Mouse (Mus musculus) layer of hippocampus, postnatal 25 days (tissue): ENCODE data around the gene Fam234a. TPM values are rescaled to one million over a fixed set of nuclear protein-coding genes. Genes with fewer than 3 reads are reported as not detected.
"Not testable (repeated sequence)": the region's sequence is repeated elsewhere in the genome, so short reads cannot be mapped to it uniquely, and the experiment has no call there.

Experiments used
- DNase-seq, 2 experiments: peaks; one replicate each; pipeline ENCODE4 v3.0.0; 2022; ENCODE audit warnings: mixed read lengths in 2 of 2, low spot score in 1 of 2; ENCODE audit errors: extremely low spot score in 1 of 2
- total RNA-seq, 2 experiments: library from RNA; stranded (reverse); gene quantifications; 2 replicates each; pipeline ENCODE4 v1.2.3; 2021

Fam234a gene
- total RNA-seq = 10 to 100 TPM; 16.1 to 17.5 TPM

DNA sequence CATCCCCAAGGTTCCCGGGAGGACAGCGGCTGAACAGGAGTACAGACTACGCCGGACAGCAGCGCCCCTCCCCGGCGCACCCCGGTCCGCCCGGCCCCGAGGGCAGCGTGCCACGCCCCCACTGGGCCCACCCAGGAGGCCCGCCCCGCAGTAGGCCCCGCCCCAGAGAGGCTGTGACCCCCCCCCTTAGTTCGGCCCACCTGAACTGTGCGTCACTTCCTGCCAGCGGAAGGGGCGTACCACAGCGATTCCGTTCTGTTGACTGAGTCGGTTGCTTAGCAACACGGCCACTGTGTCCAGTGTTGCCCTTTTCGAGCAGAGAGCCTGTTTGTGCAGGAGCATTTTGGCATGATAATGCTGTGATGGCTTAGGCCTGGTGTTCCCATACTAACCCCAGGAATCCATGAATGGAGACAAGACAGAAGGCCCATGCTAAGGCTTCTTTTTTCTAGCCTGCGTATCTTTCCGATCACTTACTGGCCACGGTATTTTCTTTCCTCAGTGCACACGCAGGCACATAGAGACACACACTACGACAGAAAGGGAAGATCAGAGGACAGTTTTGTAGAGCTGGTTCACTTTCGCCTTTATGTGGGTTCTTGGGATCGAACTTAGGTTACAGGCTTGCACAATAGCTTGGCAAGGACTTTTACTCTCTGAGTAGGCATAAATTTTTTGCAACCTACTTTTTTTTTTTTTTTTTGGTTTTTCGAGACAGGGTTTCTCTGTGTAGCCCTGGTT, at the start of gene Fam234a:
TSS of gene Fam234a (minus strand) at position 142 of the 741 bp plus-strand sequence.
- peak; percentile 69 to 75 for DNase-seq

DNA sequence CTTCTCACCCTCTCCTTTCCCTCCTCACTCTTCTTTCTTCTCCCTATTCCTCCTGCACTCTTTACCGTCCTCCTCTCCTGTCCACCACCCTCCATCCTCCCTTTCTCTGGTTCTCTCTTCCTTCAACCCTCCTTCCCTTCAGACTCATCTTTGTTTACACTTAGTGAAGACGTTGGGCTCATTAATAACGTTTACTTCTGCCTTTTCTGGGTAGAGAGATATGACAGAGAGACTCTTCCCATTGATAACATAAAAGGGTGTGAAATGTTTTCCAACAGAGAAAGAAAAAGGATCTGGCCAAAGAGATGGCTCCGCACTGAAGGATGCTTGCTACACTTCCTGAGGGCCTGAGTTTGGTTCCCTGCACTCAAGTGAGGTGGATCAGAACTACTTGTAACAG, 45.4 kb upstream of the Fam234a start:
- DNase-seq = no peak

DNA sequence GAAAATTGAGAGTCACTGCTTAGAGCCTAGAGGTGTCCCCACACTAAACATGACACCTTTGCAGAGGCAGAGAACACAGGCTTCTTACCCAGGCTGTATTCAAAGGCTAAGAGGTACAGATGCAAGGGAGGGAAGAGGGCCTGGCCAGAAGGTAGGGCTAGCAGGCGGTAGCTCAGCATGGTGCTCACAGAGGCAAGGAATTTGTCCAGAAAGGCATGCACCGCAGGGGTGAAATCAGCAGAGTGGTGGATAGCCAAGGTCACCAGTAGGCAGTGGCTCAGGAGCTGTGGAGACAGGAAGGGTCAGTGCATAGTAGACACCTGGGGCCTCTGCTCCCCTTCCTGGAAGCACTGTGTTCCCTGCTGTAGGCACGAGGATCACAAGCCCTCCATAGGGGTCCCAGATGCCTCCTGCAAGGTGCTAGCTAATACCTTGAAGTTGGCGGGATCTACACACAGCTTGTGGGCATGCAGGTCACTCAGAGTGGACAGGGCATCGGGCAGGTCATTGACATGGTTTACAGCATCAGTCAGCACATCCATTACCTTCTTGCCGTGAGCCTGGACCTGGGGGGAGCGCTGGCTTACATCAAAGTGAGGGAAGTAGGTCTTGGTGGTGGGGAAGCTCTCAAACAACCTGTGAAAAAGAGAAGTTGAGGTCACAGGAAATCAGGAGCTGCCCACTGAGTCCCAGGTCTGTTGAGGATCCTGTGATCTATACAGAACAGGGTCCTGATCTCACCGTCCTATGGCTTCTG, 42.3 kb upstream of the Fam234a start:
- DNase-seq = no peak

DNA sequence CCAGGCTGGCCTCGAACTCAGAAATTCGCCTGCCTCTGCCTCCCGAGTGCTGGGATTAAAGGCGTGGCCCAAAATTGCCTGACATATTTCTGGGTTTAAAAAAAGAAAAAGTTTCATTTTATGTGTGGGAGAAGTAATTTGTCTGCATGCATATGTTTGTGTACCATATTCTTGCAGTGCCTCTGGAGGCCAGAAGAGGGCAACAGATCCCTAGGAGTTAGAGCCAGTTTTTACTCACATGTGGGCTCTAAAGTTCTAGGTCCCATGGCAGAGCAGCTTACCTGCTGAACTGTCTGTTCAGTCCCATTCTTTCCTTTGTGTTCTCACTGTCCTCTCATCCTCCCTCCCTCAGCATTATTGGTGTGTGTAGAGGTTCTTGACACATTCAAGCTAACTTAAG, 32.7 kb upstream of the Fam234a start:
- DNase-seq = peak in 1 of 2 experiments; percentile 24

DNA sequence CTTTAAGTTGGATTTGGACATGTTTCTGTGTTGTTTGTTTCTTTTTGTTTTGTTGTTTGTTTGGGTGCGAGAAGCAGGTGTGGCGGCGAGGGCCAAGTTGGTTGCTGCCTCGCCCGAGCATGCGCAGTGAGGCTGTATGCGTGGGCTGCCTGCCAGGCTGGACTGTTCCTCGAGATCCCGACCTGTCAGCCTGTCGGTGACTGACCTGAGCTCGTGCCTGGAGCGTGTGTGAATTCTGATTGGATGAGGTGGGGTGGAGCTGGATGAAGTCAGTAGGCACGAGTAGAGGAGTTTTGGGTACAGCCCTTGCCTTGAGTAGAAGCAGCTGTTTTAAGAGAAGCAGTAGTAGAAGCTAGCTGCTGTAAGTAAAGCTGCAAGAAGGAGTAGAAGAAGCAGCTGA, 31.9 kb upstream of the Fam234a start:
- no peak for DNase-seq

DNA sequence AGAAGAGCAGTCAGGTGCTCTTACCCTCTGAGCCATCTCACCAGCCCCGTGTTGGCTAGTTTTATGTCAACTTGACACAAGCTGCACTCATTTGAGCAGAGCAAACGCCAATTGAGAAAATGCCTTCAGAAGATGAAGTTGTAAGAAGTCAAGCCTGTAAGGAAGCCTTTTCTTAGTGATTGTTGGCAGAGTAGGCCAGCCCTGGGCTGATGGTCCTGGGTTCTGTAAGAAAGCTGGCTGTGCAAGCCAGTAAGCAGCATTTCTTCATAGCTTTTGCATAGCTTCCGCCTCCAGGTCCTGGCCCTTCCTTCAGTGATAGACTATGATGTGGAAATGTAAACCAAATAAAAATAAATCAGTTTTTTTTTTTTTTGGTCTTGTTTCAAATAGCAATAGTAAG, 28.5 kb upstream of the Fam234a start:
- DNase-seq = no peak

DNA sequence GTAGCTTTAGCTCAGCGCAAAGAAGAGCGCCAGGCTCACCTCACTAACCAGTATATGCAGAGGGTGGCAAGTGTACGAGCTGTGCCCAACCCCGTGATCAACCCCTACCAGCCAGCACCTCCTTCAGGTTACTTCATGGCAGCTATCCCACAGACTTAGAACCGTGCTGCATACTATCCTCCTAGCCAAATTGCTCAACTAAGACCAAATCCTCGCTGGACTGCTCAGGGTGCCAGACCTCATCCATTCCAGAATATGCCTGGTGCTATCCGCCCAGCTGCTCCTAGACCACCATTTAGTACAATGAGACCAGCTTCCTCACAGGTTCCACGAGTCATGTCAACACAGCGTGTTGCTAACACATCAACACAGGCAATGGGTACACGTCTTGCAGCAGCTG, 25.5 kb upstream of the Fam234a start:
- DNase-seq = not testable (repeated sequence)

DNA sequence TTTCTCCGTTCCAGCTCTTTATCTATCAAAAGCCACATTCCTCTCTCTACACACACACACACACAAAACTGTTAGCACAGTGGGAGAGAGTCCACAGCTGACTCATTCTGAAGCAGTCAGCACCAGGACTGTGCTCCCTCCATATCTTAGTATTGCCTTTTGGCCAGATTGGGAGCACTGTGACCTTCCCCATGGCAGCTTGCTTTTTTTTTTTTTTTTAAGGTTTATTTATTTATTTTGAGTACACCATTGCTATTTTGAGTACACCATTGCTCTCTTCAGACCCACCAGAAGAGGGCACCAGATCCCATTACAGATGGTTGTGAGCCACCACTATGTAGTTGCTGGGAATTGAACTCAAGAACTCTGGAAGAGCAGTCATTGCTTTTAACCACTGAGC, 24.8 kb upstream of the Fam234a start:
- DNase-seq = no peak

DNA sequence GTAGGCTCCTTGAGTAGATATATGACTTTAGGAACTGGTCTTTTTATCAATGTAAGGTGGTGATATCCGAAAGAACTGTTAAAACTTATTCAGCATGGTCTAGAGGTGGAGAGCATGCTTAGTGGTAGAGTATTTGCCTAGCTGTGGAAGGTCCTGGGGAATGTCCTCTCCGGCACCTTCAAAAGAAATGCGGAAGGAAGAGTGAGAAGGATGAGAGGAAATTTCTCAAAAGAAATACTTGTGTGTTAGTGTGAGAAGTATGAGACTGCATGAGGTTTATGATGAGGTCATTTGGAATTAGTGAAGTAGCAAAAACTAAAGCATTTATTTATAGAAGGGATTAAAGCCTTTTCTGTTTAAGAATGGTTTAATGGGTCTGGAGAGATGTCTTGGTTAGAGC, 18.3 kb upstream of the Fam234a start:
- no peak for DNase-seq

DNA sequence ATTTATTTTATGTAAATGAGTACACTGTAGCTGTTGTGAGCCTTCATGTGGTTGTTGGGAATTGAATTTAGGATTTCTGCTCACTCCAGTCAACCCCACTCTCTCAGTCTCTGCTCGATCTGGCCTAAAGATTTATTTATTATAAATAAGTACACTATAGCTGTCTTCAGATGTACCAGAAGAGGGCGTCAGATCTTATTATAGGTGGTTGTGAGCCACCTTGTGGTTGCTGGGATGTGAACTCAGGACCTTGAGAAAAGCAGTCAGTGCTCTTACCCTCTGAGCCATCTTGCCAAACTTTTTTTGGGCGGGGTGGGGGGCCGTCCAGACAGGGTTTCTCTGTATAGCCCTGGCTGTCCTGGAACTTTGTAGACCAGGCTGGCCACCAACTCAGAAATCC, 17.8 kb upstream of the Fam234a start:
- DNase-seq = no peak

DNA sequence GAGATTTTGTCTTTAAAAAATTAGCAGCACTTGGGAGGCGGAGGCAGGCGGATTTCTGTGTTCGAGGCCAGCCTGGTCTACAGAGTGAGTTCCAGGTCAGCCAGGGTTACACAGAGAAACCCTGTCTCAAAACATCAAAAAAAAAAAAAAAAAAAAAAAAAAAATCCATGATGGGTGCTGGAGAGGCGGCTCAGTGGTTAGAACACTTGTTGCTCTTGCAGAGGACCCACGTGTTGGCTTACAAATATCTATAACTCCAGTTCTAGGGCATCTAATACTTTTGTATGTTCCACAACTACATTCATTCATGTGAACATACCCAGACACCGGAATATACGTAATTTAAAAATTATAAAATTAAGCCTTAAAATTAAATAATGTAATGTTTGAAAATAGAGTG, 11.3 kb upstream of the Fam234a start:
- DNase-seq = no peak

DNA sequence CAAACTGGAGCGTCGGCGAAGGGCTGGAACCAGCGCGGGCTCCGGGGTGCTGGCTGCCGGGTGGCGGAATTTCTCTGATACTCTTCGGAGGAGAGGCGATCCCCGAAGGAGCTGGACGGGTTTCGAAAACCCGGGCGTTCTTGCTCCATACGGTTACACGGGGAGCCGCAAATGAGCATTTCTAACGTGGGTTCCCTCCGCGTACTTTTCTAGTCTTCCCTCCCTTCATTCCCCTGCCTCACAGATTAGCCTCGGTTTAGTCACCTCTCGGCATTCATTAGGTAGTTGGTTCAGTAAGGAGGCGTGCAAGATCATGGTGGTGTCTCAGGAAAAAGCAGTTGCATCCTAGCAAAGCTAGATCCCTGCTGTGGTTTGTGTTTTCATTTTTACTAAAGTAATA, 9.4 kb upstream of the Fam234a start:
- DNase-seq = no peak

DNA sequence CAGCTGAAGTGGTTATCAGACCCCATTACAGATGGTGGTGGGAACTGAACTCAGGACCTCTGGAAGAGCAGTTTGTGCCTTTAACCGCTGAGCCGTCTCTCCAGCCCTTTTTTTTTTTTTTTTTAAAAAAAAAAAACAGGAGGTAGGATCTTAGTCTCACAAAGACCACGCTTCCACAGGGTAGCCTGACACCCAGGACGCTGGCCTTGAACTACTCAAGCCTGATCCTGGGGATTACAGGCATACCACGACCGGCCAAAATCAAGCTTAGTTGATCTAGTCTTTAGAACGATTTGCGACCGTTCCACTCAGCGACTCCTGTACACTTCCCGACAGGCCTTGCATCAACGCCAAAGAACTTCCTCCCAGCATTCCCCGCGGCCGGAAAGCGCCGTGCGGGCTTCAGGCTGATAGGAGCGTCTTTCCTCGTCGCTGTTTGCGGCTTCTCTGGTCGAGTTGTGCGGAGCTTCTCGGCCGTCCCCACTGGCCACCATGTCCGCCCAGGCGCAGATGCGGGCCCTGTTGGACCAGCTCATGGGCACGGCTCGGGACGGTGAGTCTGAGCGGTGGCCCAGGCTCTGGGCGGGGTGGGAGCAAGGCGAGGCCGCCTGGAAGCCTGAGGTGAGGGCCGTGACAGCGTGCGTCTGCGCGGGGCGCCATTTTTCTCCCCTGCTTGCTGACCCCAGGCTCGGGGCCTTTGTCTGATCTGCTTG, 8.7 kb upstream of the Fam234a start, which contains the start of gene Luc7l:
TSS of gene Luc7l (plus strand) at position 358 of the 713 bp plus-strand sequence.
- peak; percentile 91 to 96 for DNase-seq

DNA sequence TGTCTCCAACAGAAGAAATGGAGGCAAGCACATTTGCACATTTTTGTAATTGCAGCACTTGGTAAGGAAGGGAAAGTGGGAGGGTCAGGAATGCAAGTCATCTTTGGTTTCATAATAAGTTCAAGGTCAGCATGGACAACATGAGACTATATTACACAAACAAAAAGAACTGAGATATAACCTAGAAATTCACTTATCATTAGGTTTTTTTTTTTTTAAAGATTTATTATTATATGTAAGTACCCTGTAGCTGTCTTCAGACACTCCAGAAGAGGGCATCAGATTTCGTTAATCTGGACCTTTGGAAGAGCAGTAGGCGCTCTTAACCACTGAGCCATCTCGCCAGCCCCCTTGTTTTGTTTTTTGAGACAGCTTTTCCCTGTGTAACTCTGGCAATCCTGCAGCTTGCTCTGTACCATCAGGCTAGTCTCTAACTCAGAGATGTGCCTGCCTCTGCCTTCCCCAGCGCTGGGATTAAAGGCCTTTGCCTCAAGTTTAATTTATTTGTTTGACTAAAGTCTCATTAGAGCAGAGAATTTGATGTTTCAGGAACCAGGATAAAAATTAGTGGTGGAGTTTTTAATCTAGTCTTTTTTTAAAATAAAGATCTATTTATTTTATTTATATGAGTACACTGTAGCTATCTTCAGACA, 8.0 kb upstream of the Fam234a start:
- DNase-seq = no peak

DNA sequence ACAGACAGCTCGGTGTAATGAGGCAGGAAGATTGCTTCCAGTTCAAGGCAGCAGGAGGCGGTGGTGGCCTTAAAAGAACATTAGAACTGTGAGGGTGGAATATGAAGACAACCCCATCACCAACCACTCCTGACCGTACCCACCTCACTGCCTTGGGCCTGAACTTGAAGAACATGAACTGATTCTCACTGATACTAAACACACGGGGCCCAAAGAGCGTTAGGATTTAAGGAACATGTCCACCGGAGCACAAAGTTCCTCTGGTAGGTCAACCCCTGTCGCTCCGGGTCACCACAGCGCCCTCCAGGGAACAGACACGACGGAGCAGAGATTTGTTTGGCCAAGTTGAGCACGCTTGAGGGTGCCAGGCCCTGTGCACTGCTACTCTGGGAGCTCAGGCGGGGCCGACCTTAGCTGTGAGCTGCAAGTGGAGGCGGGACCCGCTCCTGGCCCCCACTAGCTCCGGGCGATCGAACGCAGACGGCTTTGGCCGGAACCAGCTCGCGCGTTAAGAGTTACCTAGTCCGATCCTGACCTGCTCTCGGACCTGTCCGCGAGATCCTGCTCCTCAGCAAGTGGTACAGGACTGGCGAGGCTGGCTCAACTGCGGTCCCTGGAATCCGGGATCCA, 456 bp downstream of the Fam234a start:
- peak in 1 of 2 experiments; percentile 54 for DNase-seq

DNA sequence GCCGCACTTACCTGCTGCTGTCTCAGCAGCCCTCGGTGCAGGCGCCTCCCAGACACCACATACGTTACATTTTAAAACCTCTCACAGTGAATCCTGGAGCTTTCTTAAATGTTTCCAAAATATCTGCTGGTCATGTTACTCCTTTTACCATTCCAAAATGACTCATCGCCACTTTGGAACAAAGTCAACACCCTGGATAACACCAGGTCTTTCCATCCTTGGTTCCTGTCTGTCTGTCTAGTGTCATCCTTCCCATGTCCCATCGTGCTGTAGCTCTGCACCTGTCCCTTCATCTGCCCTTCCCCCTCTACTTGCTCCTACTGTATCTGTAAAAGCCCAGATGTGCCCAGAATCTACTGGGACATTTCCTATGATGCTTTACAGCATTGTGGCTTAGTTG, 3.1 kb downstream of the Fam234a start:
- no peak for DNase-seq

DNA sequence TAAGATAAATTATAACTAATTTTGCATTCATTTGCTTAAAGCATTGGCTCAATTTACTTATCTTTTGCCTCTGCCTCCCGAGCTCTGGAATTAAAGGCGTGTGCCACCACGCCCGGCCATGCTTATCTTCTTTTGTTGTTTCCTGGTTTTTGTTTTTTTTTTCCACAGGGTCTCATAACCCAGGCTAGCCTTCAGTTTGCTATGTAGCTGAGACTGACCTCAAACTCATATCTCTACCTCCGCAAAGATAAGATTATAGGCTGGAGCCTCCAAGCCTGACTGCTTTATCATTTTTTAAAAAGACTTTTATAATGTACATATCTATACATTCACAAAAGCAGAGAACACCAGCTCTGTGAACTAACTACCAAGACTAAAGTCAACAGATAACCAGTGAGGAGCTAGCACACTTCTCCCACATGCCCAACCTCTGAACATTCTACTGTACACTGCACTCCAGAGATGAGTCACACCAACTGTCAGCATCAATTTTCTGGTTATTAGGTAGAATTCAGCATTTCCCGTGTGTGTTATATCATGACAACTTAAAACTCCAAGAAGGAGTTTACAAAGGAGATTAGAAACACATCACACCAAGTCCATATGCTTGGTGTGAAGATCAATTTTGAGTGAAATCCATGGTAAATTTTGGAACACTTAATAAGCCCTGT, 3.8 kb downstream of the Fam234a start:
- no peak for DNase-seq

DNA sequence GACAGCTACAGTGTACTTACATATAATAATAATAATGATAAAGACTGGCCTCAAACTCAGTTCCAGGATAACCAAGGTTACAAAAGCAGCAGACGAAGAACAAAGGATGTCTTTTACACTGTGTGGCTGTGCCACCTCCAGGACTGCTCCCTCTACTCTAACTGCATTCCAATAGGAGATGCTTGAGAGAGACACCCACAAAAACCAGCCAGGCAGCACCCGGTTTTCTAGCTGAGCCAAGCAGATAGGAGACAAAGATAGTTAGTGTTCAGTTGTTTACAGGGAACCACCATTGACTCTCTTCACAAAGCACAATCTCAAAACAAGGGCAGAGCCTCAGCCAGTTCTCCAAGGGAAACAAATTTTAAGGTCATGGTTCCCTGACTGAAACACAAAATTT, 4.5 kb downstream of the Fam234a start:
- no peak for DNase-seq

DNA sequence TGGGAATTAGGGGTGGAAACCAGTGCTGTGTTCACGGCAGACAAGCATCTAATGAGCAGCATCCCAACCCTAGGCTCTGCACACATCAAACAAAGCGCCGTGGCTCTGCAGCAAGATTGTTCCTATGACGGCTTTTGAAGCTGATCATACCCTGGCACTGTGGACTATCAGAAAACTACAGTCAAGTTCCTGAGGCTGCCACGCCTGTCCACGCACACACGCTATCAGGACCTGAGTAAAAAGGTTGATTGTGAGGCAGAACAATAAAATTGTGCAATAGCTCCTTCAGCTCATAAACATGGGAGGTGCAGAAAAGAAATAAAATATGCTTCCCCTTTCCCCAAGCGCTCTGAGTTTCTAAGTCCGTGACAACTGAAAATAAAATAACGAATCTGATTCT, 6.4 kb downstream of the Fam234a start:
- no peak for DNase-seq
